Mouse (Mus musculus) ES-Bruce4 (cell line): ENCODE measurements around the gene Wdr34.

Source experiments
- CTCF ChIP-seq: IDR thresholded peaks from one replicate; pipeline ENCODE4 v1.8.1; 2011; ENCODE audit warnings: low read depth, low read length
- POLR2A ChIP-seq: IDR thresholded peaks from one replicate; pipeline ENCODE4 v1.8.1; 2011; ENCODE audit warnings: low read length; ENCODE audit not compliant: insufficient read depth

DNA sequence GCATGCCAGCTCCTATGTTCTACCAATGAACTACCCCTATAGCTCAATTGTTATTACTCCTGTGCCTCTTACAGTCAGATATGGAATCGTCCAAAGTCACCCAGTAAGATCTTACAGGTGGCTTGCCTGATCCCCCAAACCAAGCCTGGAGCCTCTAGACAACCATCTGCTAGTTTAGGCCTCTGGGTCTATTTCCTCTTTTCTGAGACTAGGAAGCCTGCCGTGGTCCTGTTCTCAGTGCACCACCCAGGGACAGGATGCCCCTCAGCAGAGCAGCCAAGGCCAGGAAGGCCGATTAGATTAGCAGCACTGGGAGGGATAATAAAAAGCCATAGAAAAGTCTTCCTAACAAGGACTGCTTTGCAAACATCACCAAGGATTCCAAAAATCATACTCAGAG lies 1.1 kb upstream of the Wdr34 start:
- TF ChIP-seq CTCF (no peak), POLR2A (no peak)
